Mouse (Mus musculus) cerebellum, adult 9-11 months (tissue): ENCODE results near the gene Fstl1.

Experiments used
- DNase-seq: peaks from one replicate; pipeline ENCODE4 v3.0.0; 2022

Gene Fstl1

DNA sequence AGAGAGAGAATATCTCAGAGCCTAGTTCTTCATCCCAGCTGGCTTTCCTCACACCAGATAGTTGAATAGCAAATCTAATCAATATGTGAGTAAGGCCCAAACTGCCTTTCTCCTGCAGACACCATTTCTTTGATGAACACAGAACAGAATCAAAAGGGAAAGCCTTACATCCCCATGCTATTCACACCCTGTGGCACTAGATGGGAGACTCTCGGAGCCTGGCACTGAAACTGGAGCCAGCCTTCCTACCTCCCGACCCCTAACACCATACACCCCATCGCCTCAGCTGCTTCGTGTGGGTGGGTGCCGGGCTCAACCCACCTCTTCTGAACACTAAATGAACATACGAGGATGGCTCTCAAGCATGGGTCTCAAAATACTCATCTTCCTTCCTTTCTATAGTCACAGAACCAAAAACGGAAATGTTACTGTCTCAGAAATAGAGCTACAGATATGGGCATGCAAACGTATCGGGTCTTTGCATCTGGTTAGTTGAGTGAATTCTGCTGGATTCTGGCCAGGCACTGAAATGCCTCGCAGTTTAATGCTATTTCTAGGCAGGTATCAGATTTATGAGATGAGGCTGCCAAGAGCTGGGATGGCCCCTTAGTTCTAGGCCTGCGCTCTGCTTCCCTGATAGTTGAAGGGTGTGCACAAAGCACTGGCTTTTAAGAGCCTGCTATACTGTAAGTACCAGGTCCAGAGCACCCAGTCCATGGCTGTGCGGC, 48.3 kb downstream of the Fstl1 start:
- no peak for DNase-seq

DNA sequence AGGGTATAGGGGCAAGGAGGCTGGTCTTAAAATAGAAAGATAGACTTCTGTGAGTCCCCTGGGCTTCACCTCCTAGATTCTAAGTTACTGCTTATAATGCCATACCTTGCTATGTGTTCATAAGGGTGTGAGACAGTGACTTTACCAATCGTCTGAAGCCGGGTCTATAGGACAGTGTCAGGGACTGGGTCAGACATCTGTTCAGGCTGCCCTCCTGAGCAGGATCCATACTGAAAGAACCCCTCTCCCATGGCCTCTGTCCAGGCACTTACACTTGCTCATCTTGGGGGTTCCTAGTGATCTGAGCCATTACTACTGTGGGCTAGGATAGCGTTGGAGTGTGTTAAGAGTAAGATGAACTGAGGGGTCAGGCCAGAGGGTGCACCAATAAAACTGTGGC, 49.6 kb downstream of the Fstl1 start:
- no peak for DNase-seq

DNA sequence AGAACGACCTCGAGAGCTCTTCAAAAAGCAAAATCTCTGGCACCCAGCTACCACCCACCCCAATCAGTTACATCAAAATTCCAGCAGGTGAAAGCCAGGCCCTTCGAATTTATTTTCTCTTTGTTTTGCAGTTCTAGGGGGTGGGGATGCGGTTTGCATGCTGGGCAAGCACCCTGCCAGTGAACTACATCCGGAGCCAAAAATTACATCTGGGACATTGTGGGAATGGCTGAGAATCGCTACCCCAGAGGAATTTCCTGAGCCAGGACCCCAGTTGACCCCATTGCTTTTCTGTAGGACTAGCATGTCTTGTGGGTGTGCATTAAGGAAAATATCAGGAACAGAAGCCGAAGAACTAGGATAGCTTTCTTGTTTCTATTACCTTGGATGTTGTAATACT, 54.4 kb downstream of the Fstl1 start:
- DNase-seq = no peak

DNA sequence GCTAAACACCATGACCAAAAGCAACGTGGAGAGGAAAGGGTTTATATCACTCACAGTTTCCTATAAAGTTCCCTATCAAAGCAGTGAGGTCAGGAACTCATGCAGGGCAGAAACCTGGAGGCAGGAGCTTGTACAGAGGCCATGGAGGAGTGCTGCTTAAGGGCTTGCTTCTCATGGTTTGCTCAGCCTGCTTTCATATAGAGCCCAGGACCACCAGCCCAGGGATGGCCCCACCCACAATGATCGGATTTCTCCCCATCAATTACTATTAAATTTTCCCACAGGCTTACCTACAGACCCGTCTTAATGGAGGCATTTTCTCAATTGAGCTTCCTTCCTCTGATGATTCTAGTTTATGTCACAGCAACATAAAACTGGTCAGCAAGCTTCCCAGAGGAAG, 60.9 kb downstream of the Fstl1 start:
- no peak for DNase-seq

DNA sequence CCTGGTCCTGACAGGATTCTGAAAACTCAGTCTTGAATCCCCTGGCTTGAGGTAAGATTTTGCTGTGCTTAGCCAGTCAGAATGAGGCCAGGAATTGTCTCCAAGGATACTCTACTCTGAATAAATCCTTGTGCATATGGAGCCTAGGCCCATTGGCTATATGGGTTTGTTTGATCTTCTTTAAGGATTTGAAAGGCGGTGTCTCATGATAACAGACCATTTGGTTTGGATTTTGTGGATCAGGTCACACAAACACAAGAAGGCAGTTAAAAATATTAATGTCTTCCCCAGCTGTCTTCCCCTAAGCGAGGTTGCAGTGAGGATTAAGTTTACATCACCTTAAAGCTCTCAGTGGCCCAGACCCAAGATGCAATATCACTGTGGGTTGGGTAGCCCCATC, 65.8 kb downstream of the Fstl1 start:
- no peak for DNase-seq

DNA sequence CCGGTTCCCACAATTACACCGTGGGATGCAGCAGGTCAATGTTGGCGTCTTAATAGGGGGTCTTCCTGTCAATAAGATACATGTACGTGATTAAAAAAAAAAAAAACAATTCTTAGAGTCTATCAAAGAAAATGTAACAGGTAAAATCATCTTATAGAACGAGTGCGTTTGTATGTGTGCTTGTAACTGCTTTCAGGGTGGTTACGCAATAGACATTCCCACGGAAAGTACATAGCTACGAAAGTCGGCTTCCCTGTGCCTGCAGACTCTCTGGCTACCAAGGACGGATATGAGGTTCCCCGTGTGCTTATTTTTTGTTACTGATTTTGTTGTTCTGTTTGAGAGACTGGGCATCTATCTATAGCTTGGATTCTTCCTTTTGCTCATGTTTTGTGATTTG, 67.1 kb downstream of the Fstl1 start:
- no peak for DNase-seq

DNA sequence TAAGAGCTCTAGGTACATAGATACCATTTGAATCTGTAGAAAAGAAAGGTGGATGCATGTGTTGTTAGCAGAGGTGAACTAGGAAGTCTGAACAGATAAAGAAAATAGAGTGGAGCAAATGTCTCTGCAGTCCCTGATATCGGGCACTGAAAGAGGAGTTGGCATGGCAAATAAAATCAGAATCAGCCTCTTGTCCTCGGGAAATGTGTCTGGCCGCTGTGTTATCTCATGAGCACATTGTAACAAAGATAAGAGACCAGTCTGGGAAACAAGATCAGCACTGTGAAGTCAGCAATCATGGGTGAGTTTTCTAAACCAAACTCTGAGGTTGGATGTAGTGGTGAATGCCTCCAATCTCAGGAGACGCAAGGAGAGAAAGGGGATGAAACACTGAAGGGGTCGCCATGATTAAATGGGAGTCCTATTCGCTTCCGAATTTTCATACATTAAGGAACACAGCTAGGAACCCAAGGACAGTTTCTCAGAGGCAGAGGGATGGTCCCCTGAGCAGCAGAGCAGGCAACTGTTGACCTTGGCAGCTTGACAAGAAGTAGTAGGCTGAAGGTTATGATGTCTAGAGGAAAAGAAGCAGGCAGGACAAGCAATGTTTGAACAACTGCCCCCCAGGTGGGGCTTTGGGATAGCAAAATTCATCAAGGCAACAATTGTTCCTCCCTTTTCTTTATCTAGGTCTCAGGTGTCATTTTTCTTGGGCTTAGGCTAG, 68.7 kb downstream of the Fstl1 start:
- no peak for DNase-seq

DNA sequence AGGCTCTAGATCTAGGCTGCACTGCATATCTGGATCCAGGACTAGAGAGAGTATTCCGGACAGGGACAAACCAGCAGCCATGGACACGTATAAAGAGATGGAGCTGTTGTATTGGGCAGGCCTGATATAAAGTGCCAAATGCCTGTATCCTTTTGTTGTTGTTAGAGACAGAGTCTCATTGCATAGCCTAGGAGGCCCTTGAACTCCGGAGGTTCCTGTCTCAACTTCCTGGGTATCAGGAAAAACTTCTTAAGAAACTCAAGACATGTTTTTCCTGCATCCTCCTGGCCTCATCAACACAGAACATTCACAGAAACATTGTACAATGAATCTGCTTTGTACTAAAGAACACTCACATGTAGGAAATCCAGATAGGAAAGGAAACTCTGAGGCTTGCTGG, 70.4 kb downstream of the Fstl1 start:
- no peak for DNase-seq

DNA sequence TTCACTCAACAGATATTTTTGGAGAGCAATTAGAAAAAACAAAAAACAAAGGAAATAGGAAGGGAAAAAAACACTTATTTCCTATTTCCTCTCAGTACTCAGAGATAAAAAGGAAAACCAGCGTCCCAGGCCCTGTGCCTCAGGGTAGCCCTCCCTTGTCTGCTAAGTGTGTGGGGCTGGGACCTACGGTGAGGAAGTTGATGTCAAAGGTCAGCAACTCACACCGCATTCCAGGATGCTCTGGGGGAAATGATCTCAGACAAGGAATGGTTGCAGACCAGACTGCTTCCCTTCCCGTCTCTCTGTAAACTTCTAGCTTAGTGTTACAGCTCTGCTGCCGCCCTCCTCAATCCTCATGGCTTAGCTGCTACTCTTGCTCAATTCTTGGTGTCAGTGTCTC, 74.7 kb downstream of the Fstl1 start:
- DNase-seq = no peak

DNA sequence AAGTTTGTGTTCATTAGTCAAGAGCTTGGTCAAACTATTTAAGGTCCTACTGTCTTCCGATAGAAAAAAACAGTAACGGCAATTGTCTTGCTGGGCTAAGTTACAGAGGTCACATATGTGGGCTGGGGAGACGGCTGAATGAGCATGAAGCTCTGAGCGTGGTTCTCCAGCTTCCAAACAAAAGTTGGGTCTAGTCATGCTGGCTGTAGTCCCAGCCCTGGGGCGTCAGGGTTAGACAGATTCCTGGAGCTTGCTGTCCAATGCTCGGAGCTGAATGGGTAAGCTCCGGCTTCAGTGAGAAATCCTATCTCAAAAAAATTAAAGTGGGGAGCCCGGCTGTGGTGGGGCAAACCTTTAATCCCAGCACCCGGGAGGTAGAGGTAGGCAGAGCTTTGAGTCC, 76.6 kb downstream of the Fstl1 start:
- no peak for DNase-seq

DNA sequence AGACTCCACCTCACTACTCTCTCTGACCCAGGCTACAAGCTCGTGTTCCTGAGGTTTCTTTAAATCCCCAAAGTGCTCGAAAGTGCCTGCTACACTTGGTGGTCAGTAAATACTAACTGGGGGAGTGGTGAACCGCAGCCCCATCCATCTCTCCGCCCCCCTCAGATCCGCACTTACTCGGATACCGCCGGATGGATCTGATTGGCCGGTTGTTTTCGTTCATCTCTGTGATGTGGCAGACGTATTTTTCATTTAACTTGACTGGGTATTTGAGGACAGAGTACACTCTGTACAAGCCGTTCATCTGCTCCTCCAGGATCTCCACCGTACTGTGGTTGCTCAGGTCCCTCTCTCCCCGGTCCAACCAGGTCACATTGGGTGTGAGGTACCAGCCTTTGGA, 77.4 kb downstream of the Fstl1 start:
- no peak for DNase-seq

DNA sequence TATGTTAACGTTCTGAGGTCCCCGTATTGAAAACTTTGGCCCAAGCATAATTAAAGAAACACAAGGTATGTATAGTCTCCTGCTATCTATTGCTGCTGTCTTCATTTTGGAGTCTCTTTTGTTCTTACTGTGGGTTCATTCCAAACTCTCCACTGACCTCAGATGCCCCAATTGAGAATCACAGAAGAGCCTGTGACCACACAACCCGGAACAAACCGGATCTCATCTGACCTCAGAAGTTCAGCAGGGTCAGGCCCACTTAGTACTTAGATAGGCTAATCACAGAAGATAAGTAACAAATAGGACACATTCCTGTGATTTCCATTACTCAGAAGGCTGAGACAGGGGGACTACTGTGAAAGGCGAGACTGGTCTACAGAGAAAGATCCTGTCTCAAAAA, 77.9 kb downstream of the Fstl1 start:
- no peak for DNase-seq

DNA sequence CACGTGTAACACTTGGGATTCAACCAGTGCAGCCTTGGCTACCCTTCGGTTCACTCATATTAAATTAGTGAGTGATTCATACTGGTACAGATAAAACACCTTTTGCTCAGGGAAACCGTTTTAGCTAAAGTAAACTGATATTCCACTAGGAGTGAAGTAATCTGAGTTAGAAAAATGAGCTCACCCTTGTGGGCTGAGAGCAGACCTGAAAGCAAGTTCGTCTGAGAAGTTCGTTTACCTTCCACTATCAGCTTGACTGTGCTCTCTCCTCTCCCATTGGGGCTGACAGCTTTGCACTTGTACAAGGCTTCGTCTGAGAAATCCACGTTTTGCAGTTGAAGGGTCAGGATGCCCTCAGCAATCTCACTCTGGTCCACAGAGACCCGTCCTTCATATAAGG, 78.9 kb downstream of the Fstl1 start:
- no peak for DNase-seq

DNA sequence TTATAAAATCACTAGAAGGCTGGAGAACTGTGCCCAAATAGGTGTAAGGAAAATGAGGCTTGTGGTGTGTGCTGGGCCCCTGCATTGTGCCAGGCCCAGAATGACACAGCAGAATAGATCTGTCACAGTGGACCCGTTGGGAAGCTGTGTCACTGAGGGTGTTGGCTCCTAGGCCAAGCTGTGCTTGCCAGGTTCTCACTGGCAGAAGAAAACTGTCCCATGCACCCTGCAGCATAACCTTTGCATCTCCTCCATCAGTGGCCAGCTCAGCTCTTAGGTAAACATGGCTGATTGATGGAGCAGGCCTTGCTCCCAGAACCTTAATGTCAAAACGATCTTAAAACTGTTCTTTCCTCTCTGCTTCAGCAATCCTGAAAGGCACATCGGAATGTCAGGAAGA, 79.7 kb downstream of the Fstl1 start:
- no peak for DNase-seq

DNA sequence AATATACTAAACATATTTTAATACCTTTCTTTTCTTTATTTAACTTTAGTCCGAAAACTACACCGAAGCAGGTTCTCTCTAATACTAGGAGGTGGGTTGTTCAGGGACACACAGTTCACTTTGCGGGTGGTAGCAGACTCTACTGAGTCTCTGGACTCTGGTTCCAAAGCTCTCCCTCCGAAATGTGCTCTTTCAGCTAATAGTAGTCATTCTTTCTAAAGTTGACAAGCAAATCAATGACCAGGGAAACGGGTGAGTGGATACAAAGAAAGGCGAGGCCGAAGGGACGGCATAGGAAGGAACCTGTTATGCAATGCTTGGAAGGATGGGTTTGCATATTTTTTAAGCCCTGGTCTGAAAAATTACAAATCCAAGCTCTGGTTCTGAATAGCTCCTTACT, 80.8 kb downstream of the Fstl1 start:
- DNase-seq = no peak

DNA sequence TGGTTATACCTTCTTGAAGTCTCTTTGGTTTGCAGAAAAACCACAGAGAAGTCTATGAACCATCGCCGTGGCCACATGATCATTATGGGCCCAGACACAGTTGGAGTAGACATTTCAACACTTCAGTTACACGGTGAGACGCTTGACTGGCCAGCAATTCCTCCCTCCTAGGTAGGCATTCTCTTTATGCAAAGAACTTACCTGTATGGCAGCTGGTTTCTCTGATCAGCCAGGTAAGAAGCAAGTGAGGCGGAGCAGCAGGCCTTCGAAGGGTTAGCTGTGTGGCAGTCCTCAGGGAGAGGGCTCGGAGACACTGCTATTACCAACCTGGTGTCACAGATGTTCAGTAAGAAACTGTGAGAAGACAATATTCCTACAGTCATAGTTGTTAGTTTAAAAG, 83.5 kb downstream of the Fstl1 start:
- no peak for DNase-seq

DNA sequence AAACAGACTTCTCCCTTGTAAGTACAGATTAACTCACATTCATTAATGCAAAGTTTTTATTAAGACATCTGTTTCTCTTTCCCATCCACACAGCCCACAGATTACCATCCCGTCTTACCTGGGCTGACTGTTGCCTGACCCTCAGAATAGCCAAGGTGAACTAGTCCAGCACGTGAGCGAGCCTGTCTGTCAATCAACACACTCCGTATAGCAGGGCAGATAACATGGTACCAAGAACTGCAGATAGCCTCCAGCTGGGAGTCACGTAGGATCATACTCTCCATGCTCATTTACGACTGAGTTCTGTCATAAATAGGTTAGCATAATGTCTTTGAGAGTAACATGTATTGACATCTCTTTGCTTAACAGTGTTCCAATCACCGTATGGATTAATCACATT, 84.4 kb downstream of the Fstl1 start, which contains the start of gene Gm36028:
Gene Gm36028, minus strand, starts transcription at position 118 of the 400 bp plus-strand sequence.
- no peak for DNase-seq

DNA sequence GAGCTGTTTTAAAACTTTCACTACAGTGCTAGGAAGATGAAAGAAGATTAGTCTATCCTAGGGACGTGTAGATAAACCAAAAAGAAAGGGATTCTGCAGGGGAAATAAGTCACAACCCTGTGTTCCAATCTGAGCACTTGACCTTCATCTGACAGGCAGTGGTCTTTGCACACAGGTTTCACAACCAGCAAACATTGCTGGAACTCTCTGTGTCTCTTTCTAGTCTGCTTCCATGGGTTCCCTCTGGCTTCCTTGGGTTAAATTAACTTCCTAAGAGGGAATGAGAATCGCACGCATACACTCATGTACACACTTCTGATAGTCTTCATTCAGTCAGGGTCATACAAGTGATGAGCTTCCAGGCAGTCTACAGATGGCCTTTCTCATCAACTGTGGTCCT, 87.2 kb downstream of the Fstl1 start:
- DNase-seq = no peak

DNA sequence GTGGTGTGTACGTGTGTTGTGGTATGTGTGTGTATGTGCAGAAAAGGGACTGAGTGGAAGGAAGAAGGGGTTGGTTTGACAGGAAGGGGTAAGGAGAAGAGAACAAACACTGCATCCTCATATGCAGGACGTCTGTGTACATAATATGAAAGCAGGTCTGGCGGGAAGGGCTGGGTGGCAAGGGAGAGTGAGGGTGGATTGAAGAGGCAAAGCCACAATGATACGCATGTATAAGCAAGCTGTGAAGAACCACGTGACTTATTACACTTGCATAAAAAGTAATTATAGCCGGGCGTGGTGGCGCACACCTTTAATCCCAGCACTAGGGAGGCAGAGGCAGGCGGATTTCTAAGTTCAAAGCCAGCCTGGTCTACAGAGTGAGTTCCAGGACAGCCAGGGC, 89.2 kb downstream of the Fstl1 start:
- DNase-seq = no peak

DNA sequence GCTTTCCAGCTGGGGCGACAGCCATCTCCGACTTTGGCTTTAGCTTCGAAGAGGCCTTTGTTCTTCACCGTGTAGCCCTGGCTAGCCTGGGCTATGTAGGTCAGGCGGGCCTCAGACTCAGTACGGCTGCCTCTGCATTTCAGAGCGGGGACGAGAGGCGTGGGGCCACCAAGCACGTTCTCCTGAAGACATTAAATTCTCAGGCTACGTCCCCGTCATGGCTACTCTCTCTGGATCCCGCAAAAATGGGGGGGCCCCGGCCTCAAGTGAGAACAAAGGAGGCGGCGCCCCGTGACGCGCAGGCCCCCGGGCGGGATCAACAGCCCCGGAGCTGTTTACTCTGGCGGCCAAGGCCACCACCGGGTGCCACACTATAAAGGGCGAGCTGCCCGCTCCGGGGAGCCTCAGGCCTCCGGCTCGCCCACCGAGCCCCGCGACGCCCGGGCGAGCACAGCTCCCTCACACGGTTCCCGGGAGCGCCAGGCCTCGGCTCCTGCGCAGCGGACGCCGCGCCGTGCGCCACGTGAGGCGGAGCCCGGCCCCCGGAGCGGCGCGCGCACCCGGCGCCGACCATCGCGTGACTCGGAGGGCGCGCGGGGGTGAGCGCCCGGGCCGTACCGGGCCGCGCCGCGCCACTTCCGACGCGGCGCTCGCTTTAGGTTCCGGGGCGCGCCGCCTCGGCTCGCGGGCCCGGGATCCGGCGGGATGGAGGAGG, 91.3 kb downstream of the Fstl1 start, which contains the start of gene Lrrc58:
Gene Lrrc58, plus strand, starts transcription at position 599 of the 715 bp plus-strand sequence.
- peak; percentile 89 for DNase-seq

DNA sequence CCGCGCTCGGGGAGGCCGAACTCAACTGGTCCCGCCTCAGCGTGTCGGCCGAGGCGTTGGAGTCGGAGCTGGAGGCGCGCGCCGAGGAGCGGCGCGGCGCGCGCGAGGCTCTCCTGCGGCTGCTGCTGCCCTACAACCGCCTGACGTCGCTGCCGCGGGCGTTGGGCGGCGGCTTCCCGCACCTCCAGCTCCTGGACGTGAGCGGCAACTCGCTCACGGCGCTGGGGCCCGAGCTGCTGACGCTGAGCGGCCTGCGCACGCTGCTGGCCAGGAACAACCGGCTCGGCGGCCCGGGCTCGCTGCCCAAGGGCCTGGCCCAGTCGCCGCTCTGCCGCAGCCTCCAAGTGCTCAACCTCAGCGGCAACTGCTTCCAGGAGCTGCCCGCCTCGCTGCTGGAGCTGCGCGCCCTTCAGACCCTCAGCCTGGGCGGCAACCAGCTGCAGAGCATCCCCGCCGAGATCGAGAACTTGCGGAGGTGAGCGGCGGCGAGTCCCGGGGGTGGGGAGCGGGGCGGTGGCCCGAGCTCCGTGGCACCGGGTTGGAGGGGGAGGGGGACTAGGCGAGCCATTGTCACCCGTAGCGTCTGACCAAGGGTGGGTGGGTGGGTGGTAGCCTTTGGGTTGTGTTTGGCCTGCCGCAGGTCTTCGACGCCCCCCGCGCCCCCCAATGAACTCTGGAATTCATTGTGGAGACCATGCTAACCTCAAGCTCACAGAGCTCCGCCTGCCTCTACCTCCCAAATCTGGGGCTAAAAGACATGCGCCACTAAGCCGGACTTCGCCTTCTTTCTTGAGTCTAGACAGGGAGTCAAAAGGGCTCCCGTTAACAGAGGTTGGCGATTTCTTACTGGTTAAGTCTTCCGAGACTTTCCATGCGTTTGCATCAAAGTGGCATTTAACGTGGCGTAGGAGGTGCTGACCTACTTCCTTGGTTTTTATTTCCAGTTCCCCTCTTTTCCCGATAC, 92.1 kb downstream of the Fstl1 start:
- DNase-seq = no peak

DNA sequence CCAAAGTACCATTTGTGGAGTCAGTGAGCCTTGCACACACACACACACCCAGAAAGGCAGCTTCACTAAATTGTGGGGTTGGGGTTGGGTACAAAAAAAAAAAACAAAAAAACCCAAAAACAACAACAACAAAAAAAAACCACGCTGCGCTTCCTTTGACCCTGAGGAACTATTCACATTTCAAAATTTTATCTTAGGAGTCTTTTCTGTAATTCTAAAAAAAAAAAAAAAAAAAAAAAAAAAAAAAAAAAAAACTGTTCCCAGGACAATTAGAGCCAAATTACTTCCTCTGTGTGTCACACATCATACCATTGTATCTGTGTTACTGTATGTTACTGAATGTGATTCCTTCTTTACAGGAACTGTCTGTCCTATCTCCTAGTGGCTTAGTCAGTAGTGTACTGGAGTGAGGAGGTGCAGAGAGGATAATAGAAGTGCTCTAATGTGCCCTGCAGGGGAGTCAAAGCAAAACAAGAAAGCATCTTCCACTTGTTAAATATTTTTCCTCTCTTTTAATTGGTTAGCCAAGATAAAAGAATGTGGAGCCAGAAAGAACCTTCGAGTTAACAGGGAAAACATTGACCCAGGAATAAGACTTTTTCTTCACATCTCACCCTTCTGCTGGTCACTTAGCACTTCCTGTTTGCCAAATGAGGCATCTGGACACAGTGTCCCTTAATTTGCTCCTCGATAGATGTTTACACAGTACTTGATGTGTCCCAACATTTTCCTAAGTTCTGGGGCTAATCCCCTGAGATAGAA, 93.0 kb downstream of the Fstl1 start:
- DNase-seq = no peak
